Mouse (Mus musculus): ENCODE data around the gene Scn8a. TPM values are rescaled to one million over a fixed set of nuclear protein-coding genes. Genes with fewer than 3 reads are reported as not detected.

The Scn8a gene
- total RNA-seq, 2 experiments from 2014 or later = 2.5 to 5.6 TPM

- DNase-seq = no peak
Measured at GRCm38 (mm10) chr15:101041966-101042365, 172.3 kb downstream of the Scn8a start.

- peak; percentile 82 for DNase-seq
Measured at GRCm38 (mm10) chr15:101042613-101043012, 173.0 kb downstream of the Scn8a start.

- DNase-seq = peak; percentile 1
Measured at GRCm38 (mm10) chr15:101044531-101044930, 174.9 kb downstream of the Scn8a start.

GRCm38 (mm10) chr15:101046039-101046526 lies 176.4 kb downstream of the Scn8a start:
- no peak for DNase-seq

GRCm38 (mm10) chr15:101046527-101047193 lies 177.0 kb downstream of the Scn8a start:
- peak; percentile 64 for DNase-seq

- peak; percentile 36 for DNase-seq
Measured at GRCm38 (mm10) chr15:101047194-101047555, 177.5 kb downstream of the Scn8a start, which contains the start of gene Gm47841. TSS of gene Gm47841 (minus strand) at chr15:101047397.

- DNase-seq = peak; percentile 10
Measured at GRCm38 (mm10) chr15:101048338-101048896, 178.8 kb downstream of the Scn8a start.

GRCm38 (mm10) chr15:101051869-101052268 lies 182.2 kb downstream of the Scn8a start:
- no peak for DNase-seq

GRCm38 (mm10) chr15:101052560-101053501 lies 183.2 kb downstream of the Scn8a start:
- DNase-seq = peak; percentile 64

GRCm38 (mm10) chr15:101053832-101054459 lies 184.3 kb downstream of the Scn8a start:
- DNase-seq = no peak

GRCm38 (mm10) chr15:101054541-101054940 lies 184.9 kb downstream of the Scn8a start:
- DNase-seq = no peak

- peak; percentile 72 for DNase-seq
Measured at GRCm38 (mm10) chr15:101056225-101056624, 186.6 kb downstream of the Scn8a start.

GRCm38 (mm10) chr15:101059570-101060279 lies 190.1 kb downstream of the Scn8a start:
- no peak for DNase-seq

- no peak for DNase-seq
Measured at GRCm38 (mm10) chr15:101060280-101060852, 190.7 kb downstream of the Scn8a start.

- DNase-seq = peak; percentile 48
Measured at GRCm38 (mm10) chr15:101065069-101065468, 195.4 kb downstream of the Scn8a start.

- no peak for DNase-seq
Measured at GRCm38 (mm10) chr15:101066364-101066847, 196.7 kb downstream of the Scn8a start.

- no peak for DNase-seq
Measured at GRCm38 (mm10) chr15:101066920-101067696, 197.4 kb downstream of the Scn8a start.

- DNase-seq = peak; percentile 53
Measured at GRCm38 (mm10) chr15:101068029-101068428, 198.4 kb downstream of the Scn8a start.

GRCm38 (mm10) chr15:101068671-101069070 lies 199.0 kb downstream of the Scn8a start:
- DNase-seq = no peak

GRCm38 (mm10) chr15:101069641-101070190 lies 200.1 kb downstream of the Scn8a start:
- DNase-seq = no peak
